Mouse (Mus musculus): ENCODE results near the gene Ifrd1.

GRCm38 (mm10) chr12:40247976-40248375 is 328 bp downstream of the Ifrd1 start:
- TF ChIP-seq POLR2A (IDR thresholded peaks at IDR 0.05; ENCODE audit: insufficient read depth, low read depth, low read length) (no peak), CTCF (IDR thresholded peaks at IDR 0.05; ENCODE audit: insufficient read depth, low read depth, low read length) (no peak)

Data from olfactory bulb, adult 2 months (tissue).